Mouse (Mus musculus): ENCODE data around the gene Vps35l. TPM values are rescaled to one million over a fixed set of nuclear protein-coding genes. Genes with fewer than 3 reads are reported as not detected.

Gene Vps35l
- total and polyA plus RNA-seq, 2 experiments from 2014 or later = 41.0 to 63.8 TPM

- Histone ChIP-seq H3K27me3 (ENCODE audit: control insufficient read depth, insufficient read depth, low read length) (no peaks in the 10 kb centered on the region), H3K4me3 (ENCODE audit: low read depth, low read length) (no peak overlapping the region), H3K9me3 (replicated peaks; ENCODE audit: control insufficient read depth, low read length) (no peaks in the 10 kb centered on the region), H3K4me2 (ENCODE audit: low read depth, low read length) (no peak overlapping the region), H3K9ac (replicated peaks; ENCODE audit: low read depth, low read length) (no peak overlapping the region), H3K27ac (ENCODE audit: low read depth) (no peak overlapping the region), H3K36me3 (replicated peaks; ENCODE audit: control insufficient read depth, insufficient read depth, low read length) (peaks cover 35% of the 10 kb centered on the region), H3K4me1 (ENCODE audit: control insufficient read depth, insufficient read depth) (peaks cover 12% of the 10 kb centered on the region; the same call in 1 of the 2 replicates)
- ATAC-seq (ENCODE audit: insufficient read depth, low read depth) = no peak
- 72% methylated on average over 7 of the region's 7 CpGs for WGBS
- TF ChIP-seq CTCF (IDR thresholded peaks at IDR 0.05; ENCODE audit: low read depth) = no peak
- TF ChIP-seq EP300 (IDR thresholded peaks at IDR 0.05; ENCODE audit: low read depth) = no peak
- DNase-seq (ENCODE audit: low spot score) = no peak
These were observed 84.4 kb downstream of the Vps35l start for GRCm38 (mm10) chr7:118824451-118824850.

- 67% methylated on average over 5 of the region's 5 CpGs for WGBS
These were observed 88.0 kb downstream of the Vps35l start for GRCm38 (mm10) chr7:118827975-118828416.

GRCm38 (mm10) chr7:118837901-118838300 lies 97.9 kb downstream of the Vps35l start:
- no peak overlapping the region for H3K4me2 ChIP-seq (ENCODE audit: low read depth, low read length)

More at GRCm38 (mm10) chr7:118827975-118828416, 88.0 kb downstream of the Vps35l start:
- Histone ChIP-seq H3K9ac (replicated peaks; ENCODE audit: low read depth, low read length) (no peak overlapping the region), H3K4me1 (ENCODE audit: control insufficient read depth, insufficient read depth) (no peaks in the 10 kb centered on the region), H3K9me3 (replicated peaks; ENCODE audit: control insufficient read depth, low read length) (no peaks in the 10 kb centered on the region), H3K36me3 (replicated peaks; ENCODE audit: control insufficient read depth, insufficient read depth, low read length) (peaks cover 50% of the 10 kb centered on the region), H3K27ac (ENCODE audit: low read depth) (no peak overlapping the region), H3K27me3 (ENCODE audit: control insufficient read depth, insufficient read depth, low read length) (no peaks in the 10 kb centered on the region), H3K4me2 (ENCODE audit: low read depth, low read length) (no peak overlapping the region), H3K4me3 (ENCODE audit: low read depth, low read length) (no peak overlapping the region)
- DNase-seq (ENCODE audit: low spot score) (no peak), ATAC-seq (ENCODE audit: insufficient read depth, low read depth) (no peak; the same call in 1 of the 2 replicates)
- TF ChIP-seq CTCF (IDR thresholded peaks at IDR 0.05; ENCODE audit: low read depth) (no peak), EP300 (IDR thresholded peaks at IDR 0.05; ENCODE audit: low read depth) (no peak)

GRCm38 (mm10) chr7:118841030-118841745 lies 101.2 kb downstream of the Vps35l start:
- no peaks in the 10 kb centered on the region for H3K27me3 ChIP-seq (ENCODE audit: control insufficient read depth, insufficient read depth, low read length)
- peak overlapping the region; percentile 32 for H3K27ac ChIP-seq (ENCODE audit: low read depth)
- no peaks in the 10 kb centered on the region for H3K9me3 ChIP-seq (replicated peaks; ENCODE audit: control insufficient read depth, low read length)
- no peak overlapping the region for H3K4me2 ChIP-seq (ENCODE audit: low read depth, low read length)
- ATAC-seq (ENCODE audit: insufficient read depth, low read depth) = no peak; the same call in 1 of the 2 replicates
- H3K36me3 ChIP-seq (replicated peaks; ENCODE audit: control insufficient read depth, insufficient read depth, low read length) = peaks cover 81% of the 10 kb centered on the region
- no peak for TF ChIP-seq CTCF (IDR thresholded peaks at IDR 0.05; ENCODE audit: low read depth)
- no peak for TF ChIP-seq EP300 (IDR thresholded peaks at IDR 0.05; ENCODE audit: low read depth)
- no peaks in the 10 kb centered on the region; the same call in 1 of the 2 replicates for H3K4me1 ChIP-seq (ENCODE audit: control insufficient read depth, insufficient read depth)
- WGBS = 42% methylated on average over 8 of the region's 8 CpGs
- H3K9ac ChIP-seq (replicated peaks; ENCODE audit: low read depth, low read length) = no peak overlapping the region
- no peak for DNase-seq (ENCODE audit: low spot score)
- no peak overlapping the region for H3K4me3 ChIP-seq (ENCODE audit: low read depth, low read length)

More at GRCm38 (mm10) chr7:118837901-118838300, 97.9 kb downstream of the Vps35l start:
- DNase-seq (ENCODE audit: low spot score) = no peak
- TF ChIP-seq EP300 (IDR thresholded peaks at IDR 0.05; ENCODE audit: low read depth) (no peak), CTCF (IDR thresholded peaks at IDR 0.05; ENCODE audit: low read depth) (no peak)
- no peak overlapping the region for H3K4me3 ChIP-seq (ENCODE audit: low read depth, low read length)
- H3K9me3 ChIP-seq (replicated peaks; ENCODE audit: control insufficient read depth, low read length) = no peaks in the 10 kb centered on the region
- no peak overlapping the region for H3K27ac ChIP-seq (ENCODE audit: low read depth)
- 76% methylated on average over 5 of the region's 5 CpGs for WGBS
- H3K27me3 ChIP-seq (ENCODE audit: control insufficient read depth, insufficient read depth, low read length) = no peaks in the 10 kb centered on the region
- no peaks in the 10 kb centered on the region; the same call in 1 of the 2 replicates for H3K4me1 ChIP-seq (ENCODE audit: control insufficient read depth, insufficient read depth)
- H3K36me3 ChIP-seq (replicated peaks; ENCODE audit: control insufficient read depth, insufficient read depth, low read length) = peaks cover 79% of the 10 kb centered on the region
- no peak overlapping the region for H3K9ac ChIP-seq (replicated peaks; ENCODE audit: low read depth, low read length)
- no peak for ATAC-seq (ENCODE audit: insufficient read depth, low read depth)

- TF ChIP-seq EP300 (IDR thresholded peaks at IDR 0.05; ENCODE audit: low read depth) (no peak), CTCF (IDR thresholded peaks at IDR 0.05; ENCODE audit: low read depth) (0 out of 2 replicates have a peak, but pooled peaks have one; percentile 6)
- H3K27me3 ChIP-seq (ENCODE audit: control insufficient read depth, insufficient read depth, low read length) = no peaks in the 10 kb centered on the region
- peaks cover 81% of the 10 kb centered on the region for H3K36me3 ChIP-seq (replicated peaks; ENCODE audit: control insufficient read depth, insufficient read depth, low read length)
- H3K9me3 ChIP-seq (replicated peaks; ENCODE audit: control insufficient read depth, low read length) = no peaks in the 10 kb centered on the region
- H3K4me1 ChIP-seq (ENCODE audit: control insufficient read depth, insufficient read depth) = no peaks in the 10 kb centered on the region; the same call in 1 of the 2 replicates
- 21% methylated on average over 1 of the region's 1 CpGs for WGBS
- H3K27ac ChIP-seq (ENCODE audit: low read depth) = peak overlapping the region; percentile 32; the same call in 1 of the 2 replicates
- H3K4me2 ChIP-seq (ENCODE audit: low read depth, low read length) = no peak overlapping the region
- DNase-seq (ENCODE audit: low spot score) = no peak
- H3K9ac ChIP-seq (replicated peaks; ENCODE audit: low read depth, low read length) = no peak overlapping the region
- peak; percentile 51; the same call in 1 of the 2 replicates for ATAC-seq (ENCODE audit: insufficient read depth, low read depth)
- no peak overlapping the region for H3K4me3 ChIP-seq (ENCODE audit: low read depth, low read length)
These were observed 101.8 kb downstream of the Vps35l start for GRCm38 (mm10) chr7:118841796-118842195.
